Mouse (Mus musculus) thymus, postnatal 0 days (tissue): ENCODE results near the gene Slc30a9. TPM values are rescaled to one million over a fixed set of nuclear protein-coding genes. Genes with fewer than 3 reads are reported as not detected.

Source experiments
- DNase-seq: peaks from one replicate; pipeline ENCODE4 v3.0.0-alpha.2; 2015; ENCODE audit warnings: low spot score
- polyA plus RNA-seq: library from polyadenylated mRNA; unstranded; fragments of >200 nt; fragmentation: Nextera tagmentation; extraction: Ambion mirVana; gene quantifications from 2 replicates; pipeline ENCODE4 v1.2.1, GENCODE M21; 2015

Slc30a9 gene
- 62.6 and 72.5 TPM in 2 replicates for polyA plus RNA-seq

DNA sequence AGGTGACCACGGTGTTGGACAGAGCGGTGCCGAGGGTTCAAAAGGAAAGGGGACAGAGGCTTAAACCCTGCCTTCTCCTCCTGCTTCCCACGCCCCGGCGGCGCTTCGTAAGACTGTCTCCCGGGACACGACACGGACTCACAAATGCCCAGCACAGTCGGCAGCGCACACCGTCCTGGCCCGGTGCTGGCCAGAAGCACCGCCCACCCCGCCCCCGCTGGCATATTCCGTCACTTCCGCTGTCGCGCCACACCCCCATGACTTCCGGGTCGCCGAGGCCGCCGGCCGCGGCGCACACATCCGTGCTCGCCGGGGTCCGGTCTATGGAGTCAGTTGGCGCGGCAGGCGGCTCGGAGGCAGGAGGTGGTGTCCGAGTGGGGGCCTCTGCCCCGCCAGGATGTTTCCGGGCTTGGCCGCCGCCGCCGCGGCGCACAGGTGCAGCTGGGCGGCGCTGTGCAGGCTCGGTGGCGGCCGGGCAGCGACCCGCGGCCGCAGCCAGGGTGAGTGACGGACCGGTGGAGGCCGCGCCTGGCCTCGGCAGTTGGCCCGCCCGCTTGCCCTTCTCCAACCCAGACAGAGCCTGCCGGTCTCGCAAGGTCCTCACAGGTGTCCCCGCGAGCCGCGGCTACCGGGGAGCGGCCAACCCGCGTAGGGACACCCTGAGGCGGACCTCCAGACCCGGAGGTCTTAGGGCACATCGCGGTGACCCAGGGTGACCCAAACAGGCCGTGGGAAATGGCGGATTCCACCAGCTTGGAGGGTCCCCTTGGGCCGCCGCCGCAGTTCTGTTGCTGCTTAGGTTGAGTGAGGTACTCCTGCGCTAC lies at the start of gene Slc30a9:
TSS of gene Slc30a9 (plus strand) at position 258 of the 824 bp plus-strand sequence.
- DNase-seq: peak; percentile 83

DNA sequence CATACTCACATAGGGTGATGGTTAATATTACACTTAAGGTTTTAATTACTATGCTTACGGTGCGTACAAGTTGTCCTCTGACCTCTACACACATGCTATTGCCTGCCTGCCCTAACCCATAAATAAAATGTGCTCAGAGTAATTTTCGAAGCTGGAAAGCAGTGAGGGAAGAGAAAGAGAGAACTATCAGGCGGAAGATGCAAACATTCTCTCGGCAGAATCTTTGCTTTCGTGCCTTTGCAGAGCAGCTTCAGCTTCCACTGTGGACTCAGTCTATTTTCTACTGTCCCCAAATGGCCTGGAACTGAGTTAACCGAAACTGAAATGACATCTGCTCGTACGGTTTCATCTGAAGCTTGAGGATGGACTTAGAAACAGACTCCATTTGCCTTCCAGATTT lies 48.3 kb upstream of the Slc30a9 start:
- no peak for DNase-seq

DNA sequence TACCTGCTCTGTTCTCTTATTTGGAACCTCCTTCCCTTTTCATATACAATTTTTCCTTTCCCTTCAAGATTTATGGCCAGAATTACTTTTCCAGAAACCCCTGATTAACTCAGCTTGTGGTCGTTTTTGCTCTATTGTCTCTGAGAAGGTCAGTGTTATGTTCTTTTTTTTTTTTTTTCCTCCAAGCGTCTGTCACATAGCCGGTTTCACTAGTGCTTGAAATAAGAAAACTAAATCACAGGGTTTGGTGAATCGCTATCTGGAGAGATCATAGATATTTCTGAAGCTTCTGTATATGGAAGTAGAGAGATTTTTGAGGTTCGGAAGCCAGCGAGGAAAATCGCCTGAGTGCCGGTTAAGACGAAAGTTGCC lies 46.6 kb upstream of the Slc30a9 start:
- no peak for DNase-seq

DNA sequence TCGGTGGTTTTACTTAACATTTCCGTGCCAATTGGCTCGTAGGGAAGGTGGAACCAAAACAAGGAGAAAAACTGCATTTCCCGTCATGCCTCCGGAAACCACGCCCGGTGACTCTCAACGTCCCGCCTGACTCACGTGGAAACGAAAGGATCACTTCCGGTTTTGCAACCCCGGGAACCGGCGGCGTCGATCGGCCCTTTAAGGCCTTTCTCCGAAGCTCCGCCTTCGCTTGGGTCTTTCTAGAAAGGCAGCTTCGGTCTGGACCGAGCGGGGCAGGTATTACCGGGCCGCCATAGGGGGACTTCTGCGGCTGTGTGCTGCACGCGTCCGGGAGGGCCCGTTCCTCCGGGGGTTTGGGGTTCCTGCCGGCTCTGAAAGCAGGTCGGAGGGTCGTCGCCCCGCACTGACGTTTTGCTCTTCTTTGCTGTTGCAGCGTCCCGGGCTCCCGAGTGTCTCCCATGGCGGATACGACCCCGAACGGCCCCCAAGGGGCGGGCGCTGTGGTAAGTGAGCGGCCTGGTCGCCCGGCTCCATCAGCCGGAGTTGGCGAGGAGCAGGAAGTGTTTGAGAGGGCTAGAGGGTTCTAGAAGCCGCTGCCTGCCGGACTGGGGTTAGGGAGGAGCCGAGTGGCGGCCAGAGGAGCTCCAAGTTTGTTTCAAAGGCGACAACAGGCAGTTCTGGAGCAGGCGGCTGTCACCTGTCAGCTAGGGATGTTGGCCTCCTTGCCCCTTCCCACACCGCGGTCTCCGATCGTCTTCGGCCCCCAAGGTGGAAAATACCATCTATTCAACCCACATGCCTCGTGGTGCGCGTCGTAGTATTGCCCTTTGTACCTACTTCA lies 46.0 kb upstream of the Slc30a9 start, which contains the start of gene Tmem33:
TSS of gene Tmem33 (plus strand) at position 35 of the 841 bp plus-strand sequence.
- DNase-seq: peak; percentile 95

DNA sequence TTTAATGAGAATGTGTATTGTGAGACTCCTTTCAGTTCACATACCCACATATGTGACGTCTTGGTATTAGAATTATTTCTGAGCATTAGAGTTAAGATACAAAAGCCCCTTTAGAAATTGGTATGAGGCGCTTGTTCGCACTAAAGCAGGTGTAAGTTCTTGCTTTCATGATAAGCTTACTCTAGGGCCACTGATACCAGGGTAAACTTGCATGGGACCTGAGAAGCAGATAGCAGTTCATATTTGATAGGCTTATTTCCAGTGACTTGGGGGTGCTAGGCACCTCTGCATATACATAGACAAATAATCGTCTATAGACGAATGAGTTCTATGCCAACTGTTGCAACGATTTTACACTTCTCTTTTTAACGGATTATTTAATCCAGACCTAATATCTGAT lies 43.8 kb upstream of the Slc30a9 start:
- DNase-seq: no peak

DNA sequence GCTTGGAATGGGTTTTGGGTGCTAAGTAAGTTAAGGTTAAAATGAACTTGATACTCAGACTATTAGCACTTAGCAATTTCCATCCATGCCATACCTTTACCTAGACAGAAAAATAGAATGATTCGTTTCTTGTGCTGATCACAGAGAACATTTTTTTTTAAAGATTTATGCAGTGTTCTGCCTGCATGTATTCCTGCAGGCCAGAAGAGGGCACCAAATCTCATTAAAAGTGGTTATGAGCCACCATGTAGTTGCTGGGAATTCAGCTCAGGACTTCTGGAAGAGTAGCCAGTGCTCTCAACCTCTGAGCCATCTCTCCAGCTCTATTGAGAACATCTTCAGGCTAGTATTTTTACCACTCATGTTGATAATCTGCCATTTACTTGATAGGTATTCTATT lies 40.6 kb upstream of the Slc30a9 start:
- peak; percentile 19 for DNase-seq

DNA sequence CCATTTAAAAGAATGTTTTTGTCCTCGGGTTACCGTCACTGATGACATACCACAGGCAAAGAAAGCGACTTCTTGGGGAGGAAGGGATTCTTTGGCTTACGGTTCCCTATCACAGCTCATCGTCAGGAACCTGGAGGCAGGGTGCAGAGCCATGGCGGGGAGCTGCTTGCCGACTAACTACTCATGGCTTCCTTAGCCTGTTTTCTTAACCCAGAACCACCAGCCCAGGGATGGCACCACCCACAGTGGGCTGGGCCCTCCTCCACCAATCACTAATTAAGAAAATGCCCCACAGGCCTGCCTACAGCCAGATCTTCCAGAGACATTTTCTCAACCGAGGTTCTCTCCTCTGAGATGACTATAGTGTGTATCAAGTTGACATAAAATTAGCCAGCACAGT lies 37.4 kb upstream of the Slc30a9 start:
- no peak for DNase-seq

DNA sequence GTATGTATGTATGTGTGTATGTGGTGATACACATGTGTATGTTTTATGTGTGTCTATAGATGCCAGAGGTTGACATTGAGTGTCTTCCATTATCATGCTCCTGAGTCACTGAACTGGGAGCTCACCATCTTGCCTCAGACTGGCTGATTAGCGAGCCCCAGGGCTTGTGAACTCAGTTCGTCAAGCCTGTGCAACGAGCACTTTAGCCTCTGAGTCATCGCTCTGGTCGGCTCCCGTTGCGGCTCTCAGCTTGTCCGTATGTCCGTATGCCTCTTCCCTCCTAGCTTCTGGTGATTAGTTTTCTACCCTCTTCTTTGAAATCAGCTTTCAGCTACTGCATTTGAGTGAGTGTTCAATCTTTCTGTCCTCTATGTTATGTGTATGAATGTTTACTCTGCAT lies 27.3 kb upstream of the Slc30a9 start:
- DNase-seq: no peak

DNA sequence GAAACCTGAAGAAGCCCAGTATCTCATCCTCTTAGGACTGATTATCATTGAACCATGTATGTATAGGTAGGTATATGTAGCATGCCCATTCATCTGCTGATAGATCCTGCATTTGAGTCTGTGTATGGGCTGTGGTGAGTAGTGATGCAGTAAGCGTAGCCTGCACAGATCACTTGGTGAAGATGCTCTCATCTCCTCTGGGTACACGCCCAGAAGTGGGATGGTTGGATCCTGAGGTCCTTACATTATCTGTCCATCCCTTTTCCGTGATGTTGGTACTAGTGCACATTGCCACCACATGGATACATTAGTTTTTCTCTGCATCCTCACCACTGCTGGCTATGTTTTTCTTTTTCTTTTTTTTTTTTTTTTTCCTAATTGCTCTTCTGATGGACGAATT lies 26.9 kb upstream of the Slc30a9 start:
- DNase-seq: no peak

DNA sequence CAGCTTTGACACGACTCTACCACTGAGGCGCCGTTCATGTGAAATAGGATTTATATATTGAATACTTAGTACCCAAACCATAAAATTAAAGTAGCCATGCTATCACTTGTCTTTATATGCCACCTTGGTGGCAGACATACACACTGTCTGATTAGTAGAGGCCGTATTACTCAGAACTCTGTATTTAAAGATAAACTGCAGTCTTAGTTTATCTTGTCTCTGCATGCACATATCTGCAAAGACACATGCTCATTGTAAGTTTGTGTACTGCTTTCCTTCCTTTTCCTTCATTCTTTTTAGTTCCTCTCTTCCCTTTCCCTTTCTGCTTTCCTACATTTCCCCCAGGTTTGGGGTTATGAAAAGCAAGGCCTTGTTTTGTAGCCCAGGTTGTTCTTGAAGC lies 26.4 kb upstream of the Slc30a9 start:
- no peak for DNase-seq

DNA sequence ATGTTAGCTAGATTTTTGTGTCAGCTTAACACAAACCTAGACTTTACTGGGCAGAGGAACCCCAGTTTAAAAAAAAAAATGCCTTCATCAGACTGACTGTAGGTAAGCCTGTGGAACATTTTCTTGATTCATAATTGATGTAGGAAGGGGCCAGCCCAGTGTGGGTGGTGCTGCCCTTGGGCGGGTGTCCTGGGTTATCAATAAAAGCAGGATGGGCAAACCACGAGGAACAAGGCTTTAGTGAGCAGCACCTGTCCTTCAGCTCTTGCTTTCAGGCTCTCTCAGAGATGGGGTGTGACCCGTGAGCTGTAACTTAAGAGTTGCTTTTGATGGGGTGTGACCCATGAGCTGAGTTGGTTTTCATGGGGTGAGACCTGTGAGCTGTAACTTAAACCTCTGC lies 11.7 kb upstream of the Slc30a9 start:
- no peak for DNase-seq

DNA sequence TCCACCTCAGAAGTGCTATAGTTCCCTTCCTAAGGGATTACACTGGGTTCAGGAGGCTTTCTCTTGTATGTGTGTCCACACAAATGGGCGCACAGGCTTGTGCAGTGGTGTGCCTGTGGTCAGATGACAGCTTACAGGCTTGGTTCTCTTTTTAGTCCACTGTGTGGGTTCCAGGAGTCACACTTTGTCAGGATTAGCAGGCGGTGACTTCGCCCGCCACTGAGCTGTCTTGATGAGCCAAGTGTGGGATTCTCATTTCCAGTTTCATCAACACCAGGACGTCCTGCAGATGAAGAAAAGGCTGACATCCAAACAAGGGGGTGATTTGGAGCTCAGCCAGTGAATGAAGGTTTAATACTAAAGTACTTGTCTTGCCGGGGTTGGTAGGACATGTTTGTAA lies 11.1 kb upstream of the Slc30a9 start:
- no peak for DNase-seq

DNA sequence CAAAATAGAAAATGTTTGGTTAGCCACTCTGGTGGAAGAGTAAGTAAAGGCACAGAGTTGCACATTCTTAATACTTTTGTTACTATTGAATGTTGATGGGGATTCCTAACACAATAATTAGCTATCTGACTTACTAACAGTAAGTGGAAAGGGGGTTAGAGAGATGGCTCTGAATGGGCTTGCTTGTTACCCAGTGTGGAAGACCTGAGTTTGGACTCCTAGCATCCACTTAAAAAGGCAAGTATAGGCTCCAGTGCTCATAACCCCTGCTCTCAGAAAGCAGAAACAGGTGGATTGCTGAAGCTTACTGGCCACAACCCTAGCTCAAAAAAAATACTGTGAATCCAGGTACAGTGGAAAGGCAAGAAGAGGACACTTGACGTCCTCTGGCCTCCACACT lies 10.6 kb upstream of the Slc30a9 start:
- no peak for DNase-seq

DNA sequence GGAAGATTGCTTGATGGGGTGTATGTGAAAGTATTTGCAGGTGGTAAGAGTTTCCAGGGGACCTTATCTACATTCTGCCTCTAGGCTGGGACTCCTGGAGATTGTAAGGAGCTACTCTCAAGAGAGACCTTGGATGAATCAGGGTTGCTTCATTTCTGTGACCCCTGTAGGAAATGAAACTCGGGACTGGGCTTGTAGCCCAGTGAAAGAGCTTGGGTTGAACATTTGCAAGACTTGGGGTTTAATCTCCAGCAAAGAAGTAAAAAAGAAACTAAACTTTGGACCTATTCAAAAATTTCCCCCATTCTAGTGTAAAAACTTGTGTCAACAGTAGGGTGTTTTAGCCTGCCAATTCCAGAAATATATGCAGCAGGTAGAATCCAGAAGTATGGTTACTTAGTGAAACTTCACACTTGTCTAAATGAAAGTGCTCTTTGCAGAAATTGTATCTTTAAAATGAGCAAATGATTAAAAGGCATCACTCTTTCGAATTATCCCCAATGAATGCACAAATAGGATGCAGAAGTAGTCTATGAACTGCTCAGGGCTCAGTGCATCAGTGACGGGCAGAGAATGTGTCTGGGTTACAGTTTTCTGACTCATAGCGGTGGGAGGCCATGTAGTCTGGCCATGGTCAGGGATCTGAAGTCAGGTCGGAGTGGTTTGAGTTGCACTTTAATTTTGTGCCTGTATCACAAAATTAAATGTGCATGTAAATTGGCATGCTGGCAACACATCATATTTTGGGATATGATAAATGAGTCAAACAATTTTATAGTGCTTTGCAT lies 9.5 kb upstream of the Slc30a9 start:
- DNase-seq: no peak

DNA sequence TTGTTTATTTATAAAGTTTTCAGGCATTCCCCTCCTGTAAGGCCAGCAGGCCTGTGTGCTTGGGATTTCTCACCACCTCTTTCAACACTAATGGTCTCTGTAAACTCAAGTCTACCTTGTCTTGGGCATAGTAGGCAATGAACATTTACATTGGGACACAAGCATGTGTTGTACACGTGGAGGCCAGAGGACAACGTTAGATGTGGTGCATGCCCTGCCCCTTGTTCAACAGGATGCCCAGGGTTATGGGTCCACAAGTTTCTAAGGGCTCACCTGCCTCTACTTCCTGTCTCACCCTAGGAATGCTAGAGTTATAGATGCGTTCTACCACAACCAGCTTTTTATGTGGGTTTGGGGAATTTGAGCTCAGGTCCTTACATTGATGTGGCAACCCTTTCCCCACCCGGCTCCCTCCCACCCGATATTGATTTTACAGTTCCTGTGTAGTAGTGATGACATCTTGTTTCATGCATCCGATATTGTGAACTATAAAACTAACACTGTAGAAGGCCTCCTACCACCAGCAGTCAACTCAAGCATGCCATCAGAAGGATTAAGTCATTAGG lies 6.8 kb upstream of the Slc30a9 start:
- peak; percentile 9 for DNase-seq

DNA sequence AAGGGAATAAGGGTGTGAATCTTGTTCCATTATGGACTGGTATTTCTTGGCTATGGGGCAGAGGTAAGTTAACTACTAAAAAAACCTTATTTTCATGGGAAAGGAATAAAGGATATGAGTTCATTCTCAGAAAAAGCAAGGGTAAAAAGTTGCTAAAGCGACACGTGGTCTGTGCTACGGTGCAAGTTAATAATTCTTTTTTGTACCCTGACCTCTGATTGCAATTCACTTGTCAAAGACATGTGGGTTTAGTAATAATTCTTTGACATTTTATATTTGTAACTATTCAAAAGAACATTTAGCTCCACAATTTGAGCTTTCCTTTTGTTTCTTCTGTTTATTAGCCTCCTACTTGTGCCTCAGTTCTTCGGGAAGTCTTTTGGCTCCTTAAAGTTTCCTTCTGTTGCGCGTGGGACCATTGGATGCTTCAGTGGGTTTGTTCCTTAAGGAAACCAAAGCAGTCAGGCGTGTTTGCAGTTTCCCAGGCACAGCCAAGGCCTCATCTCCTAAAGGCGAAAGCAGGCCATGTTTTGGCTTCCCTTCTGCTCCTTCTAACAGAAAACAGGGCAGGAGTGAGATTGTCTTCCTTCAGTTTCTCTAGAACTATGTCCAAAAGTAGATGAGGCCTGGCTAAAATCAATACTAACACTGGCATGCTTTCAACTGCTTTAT lies 5.7 kb upstream of the Slc30a9 start:
- DNase-seq: no peak

DNA sequence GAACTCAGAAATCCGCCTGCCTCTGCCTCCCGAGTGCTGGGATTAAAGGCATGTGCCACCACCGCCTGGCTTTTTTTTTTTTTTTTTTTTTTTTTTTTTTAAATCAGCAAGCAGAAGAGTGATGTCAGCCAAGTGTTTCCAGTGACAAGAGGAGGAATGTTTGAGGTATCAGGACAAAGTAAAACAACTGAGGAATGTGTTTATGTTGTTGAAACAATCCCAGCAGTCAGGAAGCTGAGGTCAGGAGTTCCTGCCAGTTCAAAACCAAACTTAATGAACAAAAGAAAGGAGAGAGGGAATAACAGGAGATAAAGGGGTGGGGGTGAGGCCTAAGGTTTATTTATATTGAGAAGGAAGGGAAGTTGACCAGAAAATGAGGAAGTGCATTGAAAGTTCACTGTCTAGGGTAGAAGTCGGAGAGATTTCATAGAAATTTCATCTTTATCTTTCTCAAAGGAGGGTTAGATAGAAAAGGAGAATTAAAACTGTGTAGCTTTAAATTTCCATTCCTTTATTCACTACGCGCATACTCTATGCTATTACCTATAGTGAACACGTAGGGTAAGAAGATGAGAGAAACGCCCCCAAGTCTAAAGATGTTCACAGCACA lies 4.9 kb upstream of the Slc30a9 start:
- DNase-seq: no peak

DNA sequence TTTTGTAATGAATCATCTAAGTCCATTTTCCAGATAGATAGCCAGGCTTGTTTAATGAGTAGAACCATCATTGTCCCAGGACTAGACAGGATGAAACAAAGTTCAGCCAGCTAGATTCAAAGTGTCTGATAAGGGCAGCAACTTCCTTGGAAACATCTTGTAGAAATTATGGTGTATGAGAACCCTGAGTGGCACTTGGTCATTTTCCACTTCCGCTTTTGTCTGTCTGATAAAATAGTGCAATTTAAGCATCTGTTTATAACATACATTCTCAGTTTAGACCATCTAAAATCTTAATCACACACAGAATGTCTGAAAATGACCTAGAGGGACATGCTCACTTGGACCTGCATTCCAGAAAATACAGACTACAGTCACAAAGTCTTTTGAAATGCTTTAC lies 2.9 kb upstream of the Slc30a9 start:
- no peak for DNase-seq

DNA sequence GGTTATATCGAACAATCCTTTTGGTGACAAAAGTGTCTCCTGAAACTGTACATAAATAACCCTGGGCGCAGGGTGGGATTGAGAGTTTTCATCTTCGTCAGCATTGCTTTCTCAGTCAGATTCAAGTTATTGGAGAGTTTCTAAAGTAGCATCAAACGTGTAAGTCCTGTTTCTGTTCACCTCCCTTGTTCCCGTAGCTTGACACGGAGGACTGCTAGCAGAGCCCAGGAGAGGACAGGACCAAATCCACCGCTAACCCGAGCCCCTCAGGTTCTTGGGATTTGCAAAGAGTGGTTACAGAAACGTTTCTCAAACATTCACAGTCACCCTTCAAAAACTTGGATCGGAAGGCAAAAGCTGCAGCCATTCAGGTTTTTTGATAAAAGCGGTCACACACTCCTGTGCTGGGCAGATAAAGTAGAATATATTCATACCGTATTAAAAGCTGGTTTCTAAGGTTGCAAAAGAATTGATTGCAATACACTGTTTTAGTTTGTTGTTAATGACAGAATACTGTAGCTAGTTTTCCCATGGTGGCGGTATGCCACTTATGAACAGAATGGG lies 986 bp downstream of the Slc30a9 start:
- DNase-seq: no peak
